Mouse (Mus musculus): ENCODE measurements around the gene Aifm3. TPM values are rescaled to one million over a fixed set of nuclear protein-coding genes. Genes with fewer than 3 reads are reported as not detected.

Gene Aifm3
- polyA plus RNA-seq, 1 experiment from 2014 or later: 0.89 TPM

- Histone ChIP-seq H3K36me3 (ENCODE audit: control insufficient read depth, insufficient read depth, low read length) (peaks cover 47% of the 10 kb centered on the region), H3K4me2 (ENCODE audit: low read length) (no peak overlapping the region), H3K4me1 (ENCODE audit: control insufficient read depth in 2 of 2, insufficient read depth in 2 of 2, low read length in 2 of 2) (peaks cover 4 to 11% of the 10 kb centered on the region in 2 experiments), H3K27ac (replicated peaks in 1 of 2; ENCODE audit: control insufficient read depth in 1 of 2, insufficient read depth in 1 of 2, low read depth in 2 of 2, low read length in 2 of 2) (no peak overlapping the region), H3K4me3 (ENCODE audit: control insufficient read depth in 1 of 2, insufficient read depth in 1 of 2, low read depth in 1 of 2, low read length in 2 of 2) (no peak overlapping the region), H3K9me3 (ENCODE audit: control insufficient read depth, low read length) (no peaks in the 10 kb centered on the region), H3K27me3 (ENCODE audit: control insufficient read depth, insufficient read depth, low read length) (no peaks in the 10 kb centered on the region), H3K9ac (ENCODE audit: low read length) (no peak overlapping the region)
- 90% methylated on average over 4 of the region's 4 CpGs for WGBS
- ATAC-seq (ENCODE audit: insufficient number of reproducible peaks, insufficient read depth, low FRiP score, low read depth): no peak
Measured at GRCm38 (mm10) chr16:17511431-17511830, 22.0 kb downstream of the Aifm3 start.

GRCm38 (mm10) chr16:17518910-17519309, 29.5 kb downstream of the Aifm3 start:
- Histone ChIP-seq H3K4me3 (ENCODE audit: control insufficient read depth in 1 of 2, insufficient read depth in 1 of 2, low read depth in 1 of 2, low read length in 2 of 2) (no peak overlapping the region), H3K9me3 (ENCODE audit: control insufficient read depth, low read length) (no peaks in the 10 kb centered on the region), H3K36me3 (ENCODE audit: control insufficient read depth, insufficient read depth, low read length) (peaks cover 94% of the 10 kb centered on the region), H3K27me3 (ENCODE audit: control insufficient read depth, insufficient read depth, low read length) (no peaks in the 10 kb centered on the region), H3K4me1 (ENCODE audit: control insufficient read depth in 2 of 2, insufficient read depth in 2 of 2, low read length in 2 of 2) (no peaks in the 10 kb centered on the region), H3K27ac (replicated peaks in 1 of 2; ENCODE audit: control insufficient read depth in 1 of 2, insufficient read depth in 1 of 2, low read depth in 2 of 2, low read length in 2 of 2) (no peak overlapping the region), H3K4me2 (ENCODE audit: low read length) (no peak overlapping the region), H3K9ac (ENCODE audit: low read length) (no peak overlapping the region)
- WGBS: 81% methylated on average over 2 of the region's 2 CpGs
- no peak for ATAC-seq (ENCODE audit: insufficient number of reproducible peaks, insufficient read depth, low FRiP score, low read depth)

GRCm38 (mm10) chr16:17524156-17524555, 34.7 kb downstream of the Aifm3 start:
- peaks cover 98% of the 10 kb centered on the region for H3K36me3 ChIP-seq (ENCODE audit: control insufficient read depth, insufficient read depth, low read length)
- H3K4me1 ChIP-seq (ENCODE audit: control insufficient read depth in 2 of 2, insufficient read depth in 2 of 2, low read length in 2 of 2): no peaks in the 10 kb centered on the region
- no peak overlapping the region for H3K4me3 ChIP-seq (ENCODE audit: control insufficient read depth in 1 of 2, insufficient read depth in 1 of 2, low read depth in 1 of 2, low read length in 2 of 2)
- WGBS: 90% methylated on average over 11 of the region's 11 CpGs
- no peak overlapping the region for H3K9ac ChIP-seq (ENCODE audit: low read length)
- ATAC-seq (ENCODE audit: insufficient number of reproducible peaks, insufficient read depth, low FRiP score, low read depth): no peak
- no peaks in the 10 kb centered on the region for H3K9me3 ChIP-seq (ENCODE audit: control insufficient read depth, low read length)
- no peak overlapping the region for H3K4me2 ChIP-seq (ENCODE audit: low read length)
- no peaks in the 10 kb centered on the region for H3K27me3 ChIP-seq (ENCODE audit: control insufficient read depth, insufficient read depth, low read length)
- no peak overlapping the region for H3K27ac ChIP-seq (replicated peaks in 1 of 2; ENCODE audit: control insufficient read depth in 1 of 2, insufficient read depth in 1 of 2, low read depth in 2 of 2, low read length in 2 of 2)

- no peak overlapping the region for H3K4me3 ChIP-seq (ENCODE audit: control insufficient read depth in 1 of 2, insufficient read depth in 1 of 2, low read depth in 1 of 2, low read length in 2 of 2)
- H3K27me3 ChIP-seq (ENCODE audit: control insufficient read depth, insufficient read depth, low read length): no peaks in the 10 kb centered on the region
- WGBS: 84% methylated on average over 3 of the region's 3 CpGs
- H3K4me1 ChIP-seq (ENCODE audit: control insufficient read depth in 2 of 2, insufficient read depth in 2 of 2, low read length in 2 of 2): peaks cover 2 to 10% of the 10 kb centered on the region in 2 experiments; a peak in 3 of 4 replicates
- no peak overlapping the region for H3K4me2 ChIP-seq (ENCODE audit: low read length)
- no peak overlapping the region for H3K27ac ChIP-seq (replicated peaks in 1 of 2; ENCODE audit: control insufficient read depth in 1 of 2, insufficient read depth in 1 of 2, low read depth in 2 of 2, low read length in 2 of 2)
- ATAC-seq (ENCODE audit: insufficient number of reproducible peaks, insufficient read depth, low FRiP score, low read depth): no peak
- H3K36me3 ChIP-seq (ENCODE audit: control insufficient read depth, insufficient read depth, low read length): peaks cover 84% of the 10 kb centered on the region
- H3K9ac ChIP-seq (ENCODE audit: low read length): no peak overlapping the region
- no peaks in the 10 kb centered on the region for H3K9me3 ChIP-seq (ENCODE audit: control insufficient read depth, low read length)
Measured at GRCm38 (mm10) chr16:17525524-17525923, 36.1 kb downstream of the Aifm3 start.

GRCm38 (mm10) chr16:17526223-17526622, 36.8 kb downstream of the Aifm3 start:
- Histone ChIP-seq H3K27me3 (ENCODE audit: control insufficient read depth, insufficient read depth, low read length) (no peaks in the 10 kb centered on the region), H3K9me3 (ENCODE audit: control insufficient read depth, low read length) (no peaks in the 10 kb centered on the region), H3K36me3 (ENCODE audit: control insufficient read depth, insufficient read depth, low read length) (peaks cover 77% of the 10 kb centered on the region), H3K4me3 (ENCODE audit: control insufficient read depth in 1 of 2, insufficient read depth in 1 of 2, low read depth in 1 of 2, low read length in 2 of 2) (no peak overlapping the region), H3K27ac (replicated peaks in 1 of 2; ENCODE audit: control insufficient read depth in 1 of 2, insufficient read depth in 1 of 2, low read depth in 2 of 2, low read length in 2 of 2) (no peak overlapping the region), H3K4me2 (ENCODE audit: low read length) (no peak overlapping the region), H3K9ac (ENCODE audit: low read length) (no peak overlapping the region), H3K4me1 (ENCODE audit: control insufficient read depth in 2 of 2, insufficient read depth in 2 of 2, low read length in 2 of 2) (peaks cover 2 to 10% of the 10 kb centered on the region in 2 experiments; a peak in 3 of 4 replicates)
- no peak for ATAC-seq (ENCODE audit: insufficient number of reproducible peaks, insufficient read depth, low FRiP score, low read depth)
- WGBS: 86% methylated on average over 6 of the region's 6 CpGs

- no peak overlapping the region for H3K9ac ChIP-seq (ENCODE audit: low read length)
- H3K27ac ChIP-seq (replicated peaks in 1 of 2; ENCODE audit: control insufficient read depth in 1 of 2, insufficient read depth in 1 of 2, low read depth in 2 of 2, low read length in 2 of 2): no peak overlapping the region
- peaks cover 63% of the 10 kb centered on the region for H3K36me3 ChIP-seq (ENCODE audit: control insufficient read depth, insufficient read depth, low read length)
Measured at GRCm38 (mm10) chr16:17527606-17528005, 38.2 kb downstream of the Aifm3 start.

GRCm38 (mm10) chr16:17528276-17528675, 38.9 kb downstream of the Aifm3 start:
- no peak for ATAC-seq (ENCODE audit: insufficient number of reproducible peaks, insufficient read depth, low FRiP score, low read depth)
- peaks cover 57% of the 10 kb centered on the region for H3K36me3 ChIP-seq (ENCODE audit: control insufficient read depth, insufficient read depth, low read length)
- no peak overlapping the region for H3K4me3 ChIP-seq (ENCODE audit: control insufficient read depth in 1 of 2, insufficient read depth in 1 of 2, low read depth in 1 of 2, low read length in 2 of 2)
- H3K9me3 ChIP-seq (ENCODE audit: control insufficient read depth, low read length): no peaks in the 10 kb centered on the region
- H3K4me1 ChIP-seq (ENCODE audit: control insufficient read depth in 2 of 2, insufficient read depth in 2 of 2, low read length in 2 of 2): peaks cover 5 to 10% of the 10 kb centered on the region in 2 experiments
- H3K4me2 ChIP-seq (ENCODE audit: low read length): no peak overlapping the region
- whole genome bisulfite sequencing: 84% methylated on average over 13 of the region's 13 CpGs
- no peak overlapping the region for H3K9ac ChIP-seq (ENCODE audit: low read length)
- H3K27me3 ChIP-seq (ENCODE audit: control insufficient read depth, insufficient read depth, low read length): no peaks in the 10 kb centered on the region
- H3K27ac ChIP-seq (replicated peaks in 1 of 2; ENCODE audit: control insufficient read depth in 1 of 2, insufficient read depth in 1 of 2, low read depth in 2 of 2, low read length in 2 of 2): no peak overlapping the region

More at GRCm38 (mm10) chr16:17527606-17528005, 38.2 kb downstream of the Aifm3 start:
- no peak for ATAC-seq (ENCODE audit: insufficient number of reproducible peaks, insufficient read depth, low FRiP score, low read depth)
- Histone ChIP-seq H3K4me2 (ENCODE audit: low read length) (no peak overlapping the region), H3K4me1 (ENCODE audit: control insufficient read depth in 2 of 2, insufficient read depth in 2 of 2, low read length in 2 of 2) (peaks cover 5 to 10% of the 10 kb centered on the region in 2 experiments), H3K4me3 (ENCODE audit: control insufficient read depth in 1 of 2, insufficient read depth in 1 of 2, low read depth in 1 of 2, low read length in 2 of 2) (no peak overlapping the region), H3K27me3 (ENCODE audit: control insufficient read depth, insufficient read depth, low read length) (no peaks in the 10 kb centered on the region), H3K9me3 (ENCODE audit: control insufficient read depth, low read length) (no peaks in the 10 kb centered on the region)

- H3K9ac ChIP-seq (ENCODE audit: low read length): peak overlapping the region; percentile 90
- no peaks in the 10 kb centered on the region for H3K27me3 ChIP-seq (ENCODE audit: control insufficient read depth, insufficient read depth, low read length)
- peaks cover 5 to 10% of the 10 kb centered on the region in 2 experiments for H3K4me1 ChIP-seq (ENCODE audit: control insufficient read depth in 2 of 2, insufficient read depth in 2 of 2, low read length in 2 of 2)
- peak overlapping the region; percentile 84 to 89 for H3K27ac ChIP-seq (replicated peaks in 1 of 2; ENCODE audit: control insufficient read depth in 1 of 2, insufficient read depth in 1 of 2, low read depth in 2 of 2, low read length in 2 of 2)
- no peak for ATAC-seq (ENCODE audit: insufficient number of reproducible peaks, insufficient read depth, low FRiP score, low read depth)
- no peaks in the 10 kb centered on the region for H3K9me3 ChIP-seq (ENCODE audit: control insufficient read depth, low read length)
- peak overlapping the region; percentile 94 for H3K4me2 ChIP-seq (ENCODE audit: low read length)
- H3K4me3 ChIP-seq (ENCODE audit: control insufficient read depth in 1 of 2, insufficient read depth in 1 of 2, low read depth in 1 of 2, low read length in 2 of 2): peak overlapping the region; percentile 55 to 77
- WGBS: 14% methylated on average over 17 of the region's 17 CpGs
- H3K36me3 ChIP-seq (ENCODE audit: control insufficient read depth, insufficient read depth, low read length): peaks cover 41% of the 10 kb centered on the region
Measured at GRCm38 (mm10) chr16:17529981-17530586, 40.7 kb downstream of the Aifm3 start.

All from heart, embryonic 14.5 days (tissue).